Mouse (Mus musculus): ENCODE data around the gene 2510039O18Rik. TPM values are rescaled to one million over a fixed set of nuclear protein-coding genes. Genes with fewer than 3 reads are reported as not detected.

Gene 2510039O18Rik
- total RNA-seq, 1 experiment from 2014 or later: 50.6 TPM

DNA sequence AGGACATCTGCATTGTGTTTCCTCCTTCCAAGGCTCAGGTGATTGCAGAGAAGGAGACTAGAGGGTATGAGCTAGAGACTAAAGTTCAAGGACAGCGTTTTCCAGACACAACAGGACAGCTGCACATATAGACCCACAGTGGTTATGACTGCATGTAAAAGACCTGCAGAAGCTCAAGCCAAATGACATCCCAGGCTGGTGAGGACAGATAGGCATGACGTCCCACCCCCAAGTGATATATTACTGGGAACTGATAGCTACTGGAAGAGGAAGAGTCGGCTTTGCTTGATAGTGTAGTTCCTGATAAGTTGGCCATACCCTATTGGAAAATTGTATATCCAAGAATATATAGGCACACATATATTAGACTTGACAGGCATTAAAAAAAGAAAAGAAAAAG lies 35.5 kb downstream of the 2510039O18Rik start:
- no peak for ATAC-seq (ENCODE audit: extremely low read depth, insufficient number of reproducible peaks, low FRiP score, poor library complexity, severe bottlenecking)

DNA sequence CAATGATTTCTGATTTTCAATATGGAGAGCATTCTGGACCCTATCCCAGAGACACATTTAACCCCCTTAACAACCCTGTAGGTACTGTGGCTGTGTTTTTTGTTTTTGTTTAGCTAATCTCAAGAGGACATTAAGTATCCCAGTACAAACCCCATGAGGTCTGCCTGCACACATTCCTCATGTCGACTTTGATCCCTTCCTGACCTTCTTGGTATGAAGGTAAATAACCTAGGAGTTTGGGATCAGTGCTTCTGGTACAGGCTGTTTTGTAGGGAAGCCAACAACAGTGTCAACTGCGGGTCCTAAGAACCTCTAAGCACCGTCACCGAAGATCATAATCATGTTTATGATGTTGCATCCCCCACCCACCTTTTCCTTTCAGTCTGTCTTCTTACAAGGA lies 37.0 kb downstream of the 2510039O18Rik start:
- ATAC-seq (ENCODE audit: extremely low read depth, insufficient number of reproducible peaks, low FRiP score, poor library complexity, severe bottlenecking): no peak

DNA sequence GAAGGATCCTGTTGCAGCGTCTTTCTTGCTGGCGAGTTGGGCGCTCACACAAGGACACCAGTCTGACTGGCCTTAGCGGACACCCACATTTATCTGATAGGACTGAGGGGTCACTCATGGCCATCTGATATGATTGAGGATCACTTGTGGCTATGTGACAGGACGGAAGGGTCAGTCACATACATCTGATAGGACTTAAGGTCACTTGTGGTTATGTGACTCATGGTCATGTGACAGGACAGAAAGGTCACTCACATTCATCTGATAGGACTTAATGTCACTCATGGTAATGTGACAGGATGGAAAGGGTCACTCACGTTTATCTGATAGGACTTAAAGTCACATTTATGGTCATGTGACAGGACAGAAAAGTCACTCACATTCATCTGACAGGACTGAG lies 37.7 kb downstream of the 2510039O18Rik start:
- no peak for ATAC-seq (ENCODE audit: extremely low read depth, insufficient number of reproducible peaks, low FRiP score, poor library complexity, severe bottlenecking)

DNA sequence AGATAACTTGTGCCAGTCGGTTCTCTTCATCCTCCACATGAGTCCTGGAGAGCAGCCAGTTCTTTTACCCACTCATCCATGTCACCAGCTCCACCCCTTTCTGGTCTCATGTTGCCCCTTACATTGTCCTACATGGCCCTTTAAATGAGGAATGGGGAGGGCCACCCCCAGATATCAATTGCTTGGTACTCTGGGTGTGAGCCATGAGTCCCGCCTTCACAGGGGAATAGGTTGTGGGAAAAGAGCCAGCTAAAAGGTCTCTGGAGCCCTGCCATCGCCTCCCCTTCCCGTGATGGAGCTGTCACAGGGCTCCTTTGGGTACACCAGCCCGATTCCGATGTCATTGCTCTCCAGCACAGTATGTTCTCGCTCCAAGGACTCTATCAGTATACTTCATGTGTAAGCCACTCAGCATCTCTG lies 38.8 kb downstream of the 2510039O18Rik start:
- no peak for ATAC-seq (ENCODE audit: extremely low read depth, insufficient number of reproducible peaks, low FRiP score, poor library complexity, severe bottlenecking)

DNA sequence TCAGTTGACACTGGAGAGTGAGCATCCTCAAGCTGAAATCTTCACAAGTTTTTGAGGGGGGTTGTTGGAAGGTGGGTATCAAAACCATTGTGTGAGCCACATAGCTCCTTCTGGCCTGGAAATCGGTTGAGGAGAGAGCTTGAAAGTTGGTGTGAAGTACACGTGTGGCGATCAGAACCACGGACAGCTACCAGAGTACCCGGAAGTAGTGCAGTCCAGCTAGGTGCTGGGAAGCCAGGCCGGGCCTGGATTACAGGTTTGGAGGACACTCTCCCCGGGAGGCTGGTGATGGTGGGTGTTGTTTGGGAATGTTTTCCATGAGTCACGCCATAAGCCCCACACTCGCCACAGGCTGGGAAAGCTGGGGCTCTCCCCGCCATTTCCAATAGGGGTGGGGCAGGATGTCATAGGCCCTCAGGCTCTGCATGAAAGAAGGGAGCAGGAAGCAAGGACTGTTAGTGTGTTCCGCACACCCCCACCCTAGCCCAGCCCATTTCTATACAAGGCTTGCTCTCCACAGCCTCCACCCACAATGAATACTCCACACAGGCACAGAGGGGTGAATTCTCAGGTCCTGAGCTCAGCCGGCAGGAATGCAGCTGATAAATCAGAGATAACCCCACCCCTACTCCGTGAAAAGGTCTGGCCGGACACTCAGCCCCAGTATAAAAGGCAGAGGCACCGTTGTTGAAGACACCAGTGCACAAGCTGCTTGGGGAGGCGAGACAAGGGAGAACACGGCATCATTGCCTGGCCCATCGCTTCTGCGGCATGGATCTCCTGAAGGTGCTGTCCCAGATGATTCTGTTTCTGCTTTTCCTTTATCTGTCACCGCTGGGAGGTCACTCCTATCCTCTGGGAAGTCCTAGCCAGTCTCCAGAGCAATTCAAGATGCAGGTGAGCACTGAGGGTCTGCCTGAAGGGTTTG lies 44.8 kb downstream of the 2510039O18Rik start, which contains the start of gene Nppb:
Nppb (plus strand) TSS at position 584 of the 928 bp plus-strand sequence.
- no peak for ATAC-seq (ENCODE audit: extremely low read depth, insufficient number of reproducible peaks, low FRiP score, poor library complexity, severe bottlenecking)

DNA sequence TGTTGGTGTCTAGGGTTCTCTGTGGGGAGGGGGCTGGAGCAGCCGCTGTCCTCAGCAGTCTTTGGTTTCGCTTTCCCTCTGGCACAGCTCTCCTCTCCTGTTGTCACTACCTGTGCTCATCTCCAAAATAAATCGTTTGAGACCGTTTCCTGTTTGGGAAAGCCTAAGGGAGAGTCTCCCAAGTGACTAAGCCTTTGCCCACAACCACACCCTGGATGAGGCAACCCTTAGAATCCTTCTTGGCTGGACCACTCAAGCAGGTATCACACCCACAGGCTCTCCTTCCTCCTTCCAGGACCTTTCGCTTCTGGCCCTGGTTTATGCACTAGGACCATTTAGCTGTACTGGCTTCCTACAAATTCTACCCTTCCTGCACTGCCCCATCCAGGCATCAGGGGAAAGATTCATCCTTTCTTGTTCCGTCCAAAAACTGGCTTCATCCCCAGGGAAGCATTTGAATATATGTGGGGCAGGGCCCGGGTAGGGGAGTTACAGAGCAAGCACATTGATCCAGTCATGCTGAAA lies 52.9 kb downstream of the 2510039O18Rik start:
- no peak for ATAC-seq (ENCODE audit: extremely low read depth, insufficient number of reproducible peaks, low FRiP score, poor library complexity, severe bottlenecking)

DNA sequence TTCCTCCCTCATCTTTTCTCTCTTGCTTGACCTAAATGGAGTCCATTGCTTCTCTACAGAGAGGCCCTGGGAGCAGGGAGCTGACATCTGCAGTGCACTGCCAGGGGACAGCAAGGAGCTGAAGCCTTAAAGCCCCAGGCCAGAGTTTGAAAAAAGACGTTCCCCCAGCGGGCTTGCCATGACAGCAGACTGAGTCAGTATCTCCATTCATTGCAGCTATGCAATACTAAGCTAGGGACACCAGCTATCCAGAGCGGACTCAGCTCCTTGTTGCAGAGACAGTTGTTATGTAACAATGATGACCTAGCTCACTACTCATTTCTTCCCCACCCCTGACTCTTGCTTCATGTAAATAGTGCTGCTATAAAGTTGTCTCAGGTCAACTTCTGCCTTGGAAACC lies 54.6 kb downstream of the 2510039O18Rik start:
- no peak for ATAC-seq (ENCODE audit: extremely low read depth, insufficient number of reproducible peaks, low FRiP score, poor library complexity, severe bottlenecking)

Other genes with a start within 250 kb of the 2510039O18Rik start
- gene Zfp534, start 238.3 kb upstream of the 2510039O18Rik start, total RNA-seq (2017): 0.25 TPM in 1 of 2 replicates, not detected in the other
- gene Zfp984, start 131.1 kb upstream of the 2510039O18Rik start, total RNA-seq (2017): 44.7 and 50.8 TPM in 2 replicates
- 10.3 and 10.8 TPM in 2 replicates for gene Zfp933, start 92.5 kb upstream of the 2510039O18Rik start, total RNA-seq (2017)
- 67.3 and 77.2 TPM in 2 replicates for gene Miip, start 72.1 kb upstream of the 2510039O18Rik start, total RNA-seq (2017)
- gene Fv1, start 71.9 kb upstream of the 2510039O18Rik start, total RNA-seq (2017): 20.9 and 22.0 TPM in 2 replicates
- gene Mfn2, start 36.2 kb upstream of the 2510039O18Rik start, total RNA-seq (2017): 22.2 and 28.7 TPM in 2 replicates
- 15.5 and 15.7 TPM in 2 replicates for gene Plod1, start 4.1 kb upstream of the 2510039O18Rik start, total RNA-seq (2017)
- not detected in 2 replicates for gene Nppb, start 44.9 kb downstream of the 2510039O18Rik start, total RNA-seq (2017)
- gene Nppa, start 59.8 kb downstream of the 2510039O18Rik start, total RNA-seq (2017): not detected in 2 replicates
- 14.9 and 16.5 TPM in 2 replicates for gene Clcn6, start 97.9 kb downstream of the 2510039O18Rik start, total RNA-seq (2017)
- gene Mthfr, start 98.2 kb downstream of the 2510039O18Rik start, total RNA-seq (2017): 10.0 and 20.0 TPM in 2 replicates
- 19.3 and 20.5 TPM in 2 replicates for gene Agtrap, start 147.1 kb downstream of the 2510039O18Rik start, total RNA-seq (2017)
- gene Mad2l2, start 189.5 kb downstream of the 2510039O18Rik start, total RNA-seq (2017): 8.7 and 12.2 TPM in 2 replicates
- 0.93 and 1.4 TPM in 2 replicates for gene Draxin, start 189.8 kb downstream of the 2510039O18Rik start, total RNA-seq (2017)
- 10.2 and 11.3 TPM in 2 replicates for gene Fbxo6, start 211.2 kb downstream of the 2510039O18Rik start, total RNA-seq (2017)
- gene Fbxo44, start 219.6 kb downstream of the 2510039O18Rik start, total RNA-seq (2017): 0.93 and 1.8 TPM in 2 replicates
- gene Fbxo2, start 219.7 kb downstream of the 2510039O18Rik start, total RNA-seq (2017): not detected in 2 replicates